Mouse (Mus musculus): ENCODE results near the gene Wdr26. TPM values are rescaled to one million over a fixed set of nuclear protein-coding genes. Genes with fewer than 3 reads are reported as not detected.

Wdr26 gene
- polyA plus RNA-seq, 1 experiment from 2014 or later: 48.8 TPM

Other genes with a start within 250 kb of the Wdr26 start
- gene Ephx1, start 191.1 kb downstream of the Wdr26 start, polyA plus RNA-seq (2016; fragmentation: Nextera tagmentation; extraction: Ambion mirVana): 0.95 and 1.3 TPM in 2 replicates
- gene 9130409I23Rik, start 160.8 kb downstream of the Wdr26 start, polyA plus RNA-seq (2016; fragmentation: Nextera tagmentation; extraction: Ambion mirVana): not detected in 2 replicates
- gene Nvl, start 67.8 kb downstream of the Wdr26 start, polyA plus RNA-seq (2016; fragmentation: Nextera tagmentation; extraction: Ambion mirVana): 44.5 and 47.2 TPM in 2 replicates
- gene Cnih4, start 67.3 kb downstream of the Wdr26 start, polyA plus RNA-seq (2016; fragmentation: Nextera tagmentation; extraction: Ambion mirVana): 80.4 and 82.9 TPM in 2 replicates
- 4.1 and 4.3 TPM in 2 replicates for gene Cnih3, start 140.6 kb upstream of the Wdr26 start, polyA plus RNA-seq (2016; fragmentation: Nextera tagmentation; extraction: Ambion mirVana)